ENCODE assay signal across 21 mouse cellular contexts in genomic region chr1:114554453-114554852, GRCm38 (mm10).
DNase-seq lines count a peak whose midpoint lies in the region; ATAC-seq and TF ChIP-seq lines count a peak whose summit lies in the region.
"Had no signal": no experiment of that assay in that cellular context is flagged by ENCODE, and none has a peak within 500 bp of the region (broad histone marks: within the 10 kb centered on the region; RNA-seq: fewer than 3 reads in every experiment).

No protein-coding gene starts in this region.

- H3K4me3 ChIP-seq in forebrain, embryonic 14.5 days (ENCODE audit: low read depth, low read length) = no peak overlapping the region
- H3K4me3 ChIP-seq in forebrain, embryonic 12.5 days (replicated peaks) = no peak overlapping the region
- H3K4me3 ChIP-seq in forebrain, postnatal 0 days (ENCODE audit: low read depth, low read length) = no peak overlapping the region
- H3K4me3 ChIP-seq in forebrain, embryonic 11.5 days (ENCODE audit: low read depth, low read length) = no peak overlapping the region
- H3K4me3 ChIP-seq: embryonic facial prominence, embryonic 13.5 days; embryonic facial prominence, embryonic 15.5 days; erythroblast, embryonic 14.5 days had no signal

- 48% methylated on average over 2 of the region's 2 CpGs for WGBS in forebrain, embryonic 14.5 days
- 74% methylated on average over 2 of the region's 2 CpGs for WGBS in forebrain, embryonic 12.5 days
- 41% methylated on average over 2 of the region's 2 CpGs for WGBS in forebrain, postnatal 0 days
- WGBS in forebrain, embryonic 11.5 days = 75% methylated on average over 2 of the region's 2 CpGs

- H3K4me1 ChIP-seq in forebrain, embryonic 14.5 days (ENCODE audit: control insufficient read depth, insufficient read depth, low read length) = no peaks in the 10 kb centered on the region
- no peaks in the 10 kb centered on the region for H3K4me1 ChIP-seq in forebrain, embryonic 12.5 days
- H3K4me1 ChIP-seq in forebrain, postnatal 0 days (ENCODE audit: insufficient read depth) = no peaks in the 10 kb centered on the region
- H3K4me1 ChIP-seq in forebrain, embryonic 11.5 days (replicated peaks; ENCODE audit: control insufficient read depth, insufficient read depth, low read length) = no peaks in the 10 kb centered on the region
- H3K4me1 ChIP-seq: embryonic facial prominence, embryonic 13.5 days; embryonic facial prominence, embryonic 15.5 days had no signal

- no peaks in the 10 kb centered on the region for H3K27me3 ChIP-seq in forebrain, embryonic 14.5 days (replicated peaks; ENCODE audit: control insufficient read depth, insufficient read depth, low read length)
- no peaks in the 10 kb centered on the region for H3K27me3 ChIP-seq in forebrain, embryonic 12.5 days
- H3K27me3 ChIP-seq in forebrain, postnatal 0 days (ENCODE audit: insufficient read depth, low read length) = no peaks in the 10 kb centered on the region
- H3K27me3 ChIP-seq in forebrain, embryonic 11.5 days (ENCODE audit: control insufficient read depth, insufficient read depth, low read length) = no peaks in the 10 kb centered on the region
- H3K27me3 ChIP-seq: embryonic facial prominence, embryonic 13.5 days; embryonic facial prominence, embryonic 15.5 days; Patski had no signal

- peak; percentile 72 for DNase-seq in forebrain, embryonic 14.5 days (ENCODE audit: low spot score)
- peak; percentile 20 for DNase-seq in forebrain, postnatal 0 days
- DNase-seq in forebrain, embryonic 11.5 days (ENCODE audit: low spot score) = no peak
- DNase-seq in Muller cell, postnatal 12 days (ENCODE audit: inconsistent ontology term) = peak; percentile 2
- peak; percentile 63 for DNase-seq in brain, embryonic 14.5 days (ENCODE audit: low read depth)
- DNase-seq in spleen, postnatal 10 days (ENCODE audit: low spot score in 2 of 2) = no peak
- DNase-seq: adrenal gland, adult 8-10 months; adrenal gland, postnatal 14 days; adrenal gland, postnatal 36 days; cerebellum, adult 11 months; cerebellum, adult 18-20 months; cerebellum, adult 8-10 months; cerebellum, adult 9-11 months; cerebellum, postnatal 36 days; embryo, embryonic 11 days had no signal

- no peak overlapping the region for H3K4me2 ChIP-seq in forebrain, embryonic 14.5 days (ENCODE audit: low read length)
- no peak overlapping the region for H3K4me2 ChIP-seq in forebrain, embryonic 12.5 days
- no peak overlapping the region for H3K4me2 ChIP-seq in forebrain, postnatal 0 days (ENCODE audit: low read depth)
- H3K4me2 ChIP-seq in forebrain, embryonic 11.5 days (ENCODE audit: low read depth, low read length, severe bottlenecking) = no peak overlapping the region
- H3K4me2 ChIP-seq: embryonic facial prominence, embryonic 13.5 days; embryonic facial prominence, embryonic 15.5 days had no signal

- no peak overlapping the region for H3K27ac ChIP-seq in forebrain, embryonic 14.5 days (ENCODE audit: low read depth, low read length)
- H3K27ac ChIP-seq in forebrain, embryonic 12.5 days = no peak overlapping the region
- H3K27ac ChIP-seq in forebrain, postnatal 0 days (ENCODE audit: low read depth, low read length) = no peak overlapping the region
- H3K27ac ChIP-seq in forebrain, embryonic 11.5 days (ENCODE audit: low read depth, low read length) = no peak overlapping the region
- H3K27ac ChIP-seq: embryonic facial prominence, embryonic 13.5 days; embryonic facial prominence, embryonic 15.5 days had no signal

- H3K9ac ChIP-seq in forebrain, embryonic 14.5 days (ENCODE audit: low read length) = no peak overlapping the region
- no peak overlapping the region for H3K9ac ChIP-seq in forebrain, embryonic 12.5 days
- H3K9ac ChIP-seq in forebrain, postnatal 0 days = no peak overlapping the region
- no peak overlapping the region for H3K9ac ChIP-seq in forebrain, embryonic 11.5 days (ENCODE audit: low read length)
- H3K9ac ChIP-seq: embryonic facial prominence, embryonic 13.5 days; embryonic facial prominence, embryonic 15.5 days had no signal

- TF ChIP-seq CTCF in forebrain, postnatal 0 days (IDR thresholded peaks at IDR 0.05; ENCODE audit: low read depth) = no peak
- no peak for TF ChIP-seq CTCF in brain, embryonic 14.5 days (IDR thresholded peaks at IDR 0.05; ENCODE audit: borderline replicate concordance, extremely low read depth, insufficient read depth, insufficient read length)

- ATAC-seq in forebrain, embryonic 14.5 days = no peak
- ATAC-seq in forebrain, embryonic 12.5 days (ENCODE audit: low FRiP score) = no peak
- peak; percentile 48; the same call in 1 of the 2 replicates for ATAC-seq in forebrain, postnatal 0 days
- no peak for ATAC-seq in forebrain, embryonic 11.5 days (replicated peaks; ENCODE audit: low FRiP score)
- ATAC-seq: activated CD4-positive, CD25-positive, alpha-beta regulatory T cell, adult 4 months; Patski had no signal

- H3K9me3 ChIP-seq in forebrain, embryonic 14.5 days (replicated peaks; ENCODE audit: control insufficient read depth, low read length) = no peaks in the 10 kb centered on the region
- H3K9me3 ChIP-seq in forebrain, embryonic 12.5 days = no peaks in the 10 kb centered on the region
- no peaks in the 10 kb centered on the region for H3K9me3 ChIP-seq in forebrain, postnatal 0 days (ENCODE audit: low read length)
- no peaks in the 10 kb centered on the region for H3K9me3 ChIP-seq in forebrain, embryonic 11.5 days (ENCODE audit: control insufficient read depth, low read length)
- H3K9me3 ChIP-seq: embryonic facial prominence, embryonic 13.5 days; embryonic facial prominence, embryonic 15.5 days had no signal

- no peak for TF ChIP-seq POLR2A in brain, embryonic 14.5 days (IDR thresholded peaks at IDR 0.05; ENCODE audit: borderline replicate concordance, extremely low read depth, insufficient read depth, insufficient read length, poor library complexity, severe bottlenecking)

- H3K36me3 ChIP-seq in forebrain, embryonic 14.5 days (ENCODE audit: control insufficient read depth, insufficient read depth, low read length) = no peaks in the 10 kb centered on the region
- no peaks in the 10 kb centered on the region for H3K36me3 ChIP-seq in forebrain, embryonic 12.5 days (replicated peaks)
- no peaks in the 10 kb centered on the region for H3K36me3 ChIP-seq in forebrain, postnatal 0 days (ENCODE audit: insufficient read depth)
- no peaks in the 10 kb centered on the region for H3K36me3 ChIP-seq in forebrain, embryonic 11.5 days (ENCODE audit: control insufficient read depth, insufficient read depth, low read length)
- H3K36me3 ChIP-seq: embryonic facial prominence, embryonic 13.5 days; embryonic facial prominence, embryonic 15.5 days had no signal

Comparison
In these comparisons a context has a peak if more than half of its experiments do, and no peak if none do; other contexts are left out.
1. DNase-seq: peak in forebrain, embryonic 14.5 days (single experiment), forebrain, postnatal 0 days (single experiment), Muller cell, postnatal 12 days (single experiment) and brain, embryonic 14.5 days (single experiment); none in forebrain, embryonic 11.5 days (single experiment) and spleen, postnatal 10 days (0 of 2).